Mouse (Mus musculus) hindbrain, embryonic 11.5 days (tissue): ENCODE results near the gene Sema7a. TPM values are rescaled to one million over a fixed set of nuclear protein-coding genes. Genes with fewer than 3 reads are reported as not detected.

Experiments used
- ATAC-seq: fragments of 200-750 bp; cut with Nextera tagmentation; 2 replicates; pipeline ENCODE4 v1.8.0; 2017; ENCODE audit warnings: mild to moderate bottlenecking, moderate TSS enrichment, moderate library complexity; ENCODE audit not compliant: low FRiP score
- DNase-seq: peaks from one replicate; pipeline ENCODE4 v3.0.0-alpha.2; 2015; ENCODE audit warnings: low spot score
- H3K27ac ChIP-seq: fragments of 300-500 bp; sonication (generic); 2 replicates; pipeline ENCODE4 v1.5.1; 2014; ENCODE audit warnings: mild to moderate bottlenecking, low read depth, low read length
- H3K27me3 ChIP-seq: fragments of 300-500 bp; sonication (generic); 2 replicates; pipeline ENCODE4 v1.6.1; 2014; ENCODE audit warnings: mild to moderate bottlenecking, low read length, moderate library complexity, mixed read lengths; ENCODE audit not compliant: control insufficient read depth, insufficient read depth
- H3K36me3 ChIP-seq: fragments of 300-500 bp; sonication (generic); 2 replicates; pipeline ENCODE4 v1.6.1; 2014; ENCODE audit warnings: mild to moderate bottlenecking, low read length, moderate library complexity, mixed read lengths; ENCODE audit not compliant: control insufficient read depth, insufficient read depth
- H3K4me1 ChIP-seq: fragments of 300-500 bp; sonication (generic); replicated peaks from 2 replicates; pipeline ENCODE4 v1.6.1; 2014; ENCODE audit warnings: low read length, mixed read lengths; ENCODE audit not compliant: control insufficient read depth, insufficient read depth
- H3K4me2 ChIP-seq: fragments of 300-500 bp; sonication (generic); replicated peaks from 2 replicates; pipeline ENCODE4 v1.6.1; 2014; ENCODE audit warnings: mild to moderate bottlenecking, low read depth, low read length
- H3K4me3 ChIP-seq: fragments of 300-500 bp; sonication (generic); 2 replicates; pipeline ENCODE4 v1.5.1; 2014; ENCODE audit warnings: low read depth, low read length
- H3K9ac ChIP-seq: fragments of 300-500 bp; sonication (generic); 2 replicates; pipeline ENCODE4 v1.6.1; 2014; ENCODE audit warnings: low read depth, low read length
- H3K9me3 ChIP-seq: fragments of 300-500 bp; sonication (generic); 2 replicates; pipeline ENCODE4 v1.6.1; 2016; ENCODE audit warnings: low read length; ENCODE audit not compliant: control insufficient read depth
- WGBS: fragments of 180-500 bp; shearing (Covaris S2); extraction: QIAGEN DNeasy Blood & Tissue Kit; methylation state at CpG from one replicate; pipeline ENCODE4 v1.1.7; 2014; 5-methylcytosine and 5-hydroxymethylcytosine counted together
- polyA plus RNA-seq: library from polyadenylated mRNA; unstranded; fragments of >200 nt; fragmentation: Nextera tagmentation; extraction: Ambion mirVana; gene quantifications from 2 replicates; pipeline ENCODE4 v1.2.1, GENCODE M21; 2014

Sema7a gene
- 2.0 and 3.6 TPM in 2 replicates for polyA plus RNA-seq

- Histone ChIP-seq H3K36me3 (no peaks in the 10 kb centered on the region), H3K9me3 (no peaks in the 10 kb centered on the region), H3K4me3 (peak within 1 kb of the TSS; percentile 84), H3K27ac (peak within 1 kb of the TSS; percentile 86), H3K27me3 (peaks cover 25% of the 10 kb centered on the region), H3K4me2 (peak within 1 kb of the TSS; percentile 97), H3K9ac (peak within 1 kb of the TSS; percentile 84), H3K4me1 (0 out of 2 replicates have a peak, but pooled peaks cover 6% of the 10 kb centered on the region)
- DNase-seq (peak; percentile 84), ATAC-seq (peak; percentile 83)
- WGBS, result 2% methylated on average over 28 of the region's 60 CpGs
Measured at GRCm38 (mm10) chr9:57939431-57940348, at the start of gene Sema7a. Sema7a (plus strand) TSS chr9:57940112.

DNA sequence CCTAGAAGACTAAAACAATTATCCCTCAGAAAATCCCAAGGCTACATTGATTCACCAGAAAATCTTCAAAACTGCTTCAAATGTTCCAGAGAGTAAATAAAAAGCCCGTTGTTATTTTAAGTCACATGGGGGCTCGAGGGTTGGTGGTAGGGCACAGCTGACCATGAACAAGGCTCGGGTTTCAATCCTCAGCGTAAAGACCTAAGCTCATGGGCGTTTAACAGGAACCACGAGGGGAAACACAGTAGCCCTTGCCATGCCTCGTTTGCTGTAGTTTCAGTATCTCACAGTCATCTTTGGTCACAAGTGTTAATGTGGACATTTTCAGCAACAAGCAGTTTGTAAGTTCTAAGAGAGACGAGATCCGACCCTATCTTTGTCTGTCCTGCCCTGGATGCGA, 39.4 kb upstream of the Sema7a start:
- WGBS, result 51% methylated on average over 10 of the region's 10 CpGs
- Histone ChIP-seq H3K27ac (no peak overlapping the region), H3K27me3 (no peaks in the 10 kb centered on the region), H3K36me3 (no peaks in the 10 kb centered on the region), H3K9ac (no peak overlapping the region), H3K9me3 (no peaks in the 10 kb centered on the region), H3K4me3 (no peak overlapping the region), H3K4me2 (no peak overlapping the region), H3K4me1 (0 out of 2 replicates have a peak, but pooled peaks cover 4% of the 10 kb centered on the region)
- ATAC-seq, result no peak
- DNase-seq, result no peak

GRCm38 (mm10) chr9:57901197-57901596, 38.7 kb upstream of the Sema7a start:
- Histone ChIP-seq H3K4me3 (no peak overlapping the region), H3K9me3 (no peaks in the 10 kb centered on the region), H3K27me3 (no peaks in the 10 kb centered on the region), H3K9ac (no peak overlapping the region; the same call in 1 of the 2 replicates), H3K4me1 (0 out of 2 replicates have a peak, but pooled peaks cover 4% of the 10 kb centered on the region), H3K27ac (peak overlapping the region; percentile 49; the same call in 1 of the 2 replicates), H3K4me2 (no peak overlapping the region), H3K36me3 (no peaks in the 10 kb centered on the region)
- WGBS, result 31% methylated on average over 9 of the region's 9 CpGs
- DNase-seq, result peak; percentile 30
- ATAC-seq, result peak; percentile 27; the same call in 1 of the 2 replicates

GRCm38 (mm10) chr9:57901601-57902000, 38.3 kb upstream of the Sema7a start:
- H3K4me2 ChIP-seq, result no peak overlapping the region
- 0 out of 2 replicates have a peak, but pooled peaks cover 4% of the 10 kb centered on the region for H3K4me1 ChIP-seq
- H3K9me3 ChIP-seq, result no peaks in the 10 kb centered on the region
- peak overlapping the region; percentile 49; the same call in 1 of the 2 replicates for H3K27ac ChIP-seq
- WGBS, result 43% methylated on average over 3 of the region's 3 CpGs
- H3K4me3 ChIP-seq, result no peak overlapping the region
- H3K27me3 ChIP-seq, result no peaks in the 10 kb centered on the region
- H3K9ac ChIP-seq, result no peak overlapping the region; the same call in 1 of the 2 replicates
- H3K36me3 ChIP-seq, result no peaks in the 10 kb centered on the region
- ATAC-seq, result no peak; the same call in 1 of the 2 replicates
- DNase-seq, result peak; percentile 31

DNA sequence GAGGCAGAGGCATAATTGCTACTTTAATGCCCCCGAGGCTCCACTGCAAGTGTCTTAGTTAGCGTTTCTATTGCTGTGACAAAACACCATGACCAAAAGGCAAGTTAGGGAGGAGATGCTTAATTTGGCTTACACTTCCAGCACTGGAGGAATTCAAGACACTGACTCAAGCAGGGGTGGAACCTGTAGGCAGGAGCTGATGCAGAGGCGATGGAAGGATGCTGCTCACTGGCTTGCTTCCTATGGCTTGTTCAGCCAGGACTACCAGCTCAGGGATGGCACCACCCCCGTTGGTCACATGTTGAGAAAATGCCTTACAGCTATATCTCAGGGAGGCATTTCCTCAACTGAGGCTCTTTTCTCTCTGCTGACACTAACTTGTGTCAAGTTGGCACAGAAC, 37.8 kb upstream of the Sema7a start:
- H3K36me3 ChIP-seq, result no peaks in the 10 kb centered on the region
- ATAC-seq (no peak), DNase-seq (peak; percentile 9)
- H3K27ac ChIP-seq, result no peak overlapping the region
- H3K9me3 ChIP-seq, result no peaks in the 10 kb centered on the region
- H3K4me1 ChIP-seq, result 0 out of 2 replicates have a peak, but pooled peaks cover 4% of the 10 kb centered on the region
- no peak overlapping the region for H3K9ac ChIP-seq
- H3K27me3 ChIP-seq, result no peaks in the 10 kb centered on the region
- no peak overlapping the region for H3K4me2 ChIP-seq
- no peak overlapping the region for H3K4me3 ChIP-seq
- WGBS, result 73% methylated on average over 4 of the region's 4 CpGs

DNA sequence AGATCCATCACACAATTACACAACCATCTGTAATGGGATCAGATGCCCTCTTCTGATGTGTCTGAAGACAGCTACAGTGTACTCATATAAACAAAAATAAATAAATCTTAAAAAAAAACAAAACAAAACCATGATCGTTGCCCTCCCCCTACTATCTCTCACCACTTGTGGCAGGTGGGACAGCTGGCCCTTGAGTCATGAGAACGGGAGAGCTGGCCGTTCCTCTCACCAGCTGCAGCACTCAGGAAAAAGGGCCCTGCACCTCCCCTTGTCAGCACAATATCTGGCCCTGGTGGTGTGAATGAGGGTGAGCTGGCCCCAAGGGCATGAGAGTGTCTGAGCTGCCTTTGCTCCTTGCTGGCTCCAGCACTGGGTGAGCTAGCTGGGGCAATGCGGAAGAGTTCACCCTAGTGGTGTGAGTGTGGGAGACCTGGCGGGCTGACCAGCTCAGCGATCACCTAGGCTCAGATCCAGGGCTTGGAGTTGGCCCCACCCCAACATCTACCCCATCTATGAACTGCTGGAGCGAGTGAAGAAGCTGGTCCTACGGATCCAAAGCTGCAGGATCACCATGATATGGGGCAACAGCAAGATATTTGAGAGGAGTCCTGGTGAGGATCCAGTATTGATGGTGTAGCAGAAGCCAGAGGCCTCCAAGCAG, 36.2 kb upstream of the Sema7a start:
- Histone ChIP-seq H3K9me3 (no peaks in the 10 kb centered on the region), H3K4me3 (no peak overlapping the region), H3K27ac (no peak overlapping the region), H3K36me3 (no peaks in the 10 kb centered on the region), H3K4me1 (0 out of 2 replicates have a peak, but pooled peaks cover 4% of the 10 kb centered on the region), H3K27me3 (no peaks in the 10 kb centered on the region), H3K9ac (no peak overlapping the region), H3K4me2 (no peak overlapping the region)
- ATAC-seq (no peak), DNase-seq (no peak)
- 72% methylated on average over 8 of the region's 8 CpGs for WGBS

- ATAC-seq (no peak), DNase-seq (no peak)
- H3K27me3 ChIP-seq, result no peaks in the 10 kb centered on the region
- H3K36me3 ChIP-seq, result no peaks in the 10 kb centered on the region
- 0 out of 2 replicates have a peak, but pooled peaks cover 4% of the 10 kb centered on the region for H3K4me1 ChIP-seq
- H3K4me2 ChIP-seq, result no peak overlapping the region
- H3K9me3 ChIP-seq, result no peaks in the 10 kb centered on the region
- H3K27ac ChIP-seq, result no peak overlapping the region
- H3K4me3 ChIP-seq, result no peak overlapping the region
- WGBS, result over 99% methylated on average over 5 of the region's 5 CpGs
- no peak overlapping the region for H3K9ac ChIP-seq
Measured at GRCm38 (mm10) chr9:57904250-57904644, 35.7 kb upstream of the Sema7a start.

DNA sequence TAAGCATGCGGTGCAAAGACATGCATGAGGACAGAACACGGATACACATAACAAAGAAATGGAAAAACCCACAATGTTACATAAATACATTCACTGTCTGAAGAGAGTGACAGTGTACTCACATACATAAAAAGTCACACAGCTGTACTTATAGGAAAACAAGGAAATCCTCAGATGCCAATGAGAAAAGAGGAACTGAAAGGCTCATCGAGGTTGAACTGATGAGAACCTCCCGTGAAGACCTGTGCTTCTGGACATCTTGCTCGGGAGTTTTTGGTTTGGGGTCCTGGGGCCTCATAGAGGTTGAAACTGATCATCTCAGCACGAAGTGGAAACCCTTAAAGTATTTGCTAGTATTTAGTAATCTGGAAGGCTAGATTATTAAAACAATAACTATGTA, 32.7 kb upstream of the Sema7a start:
- H3K4me3 ChIP-seq, result no peak overlapping the region
- no peak overlapping the region for H3K9ac ChIP-seq
- no peak overlapping the region for H3K4me2 ChIP-seq
- H3K4me1 ChIP-seq, result no peaks in the 10 kb centered on the region
- WGBS, result 86% methylated on average over 6 of the region's 6 CpGs
- no peak for ATAC-seq
- no peaks in the 10 kb centered on the region for H3K27me3 ChIP-seq
- DNase-seq, result no peak
- no peak overlapping the region for H3K27ac ChIP-seq
- H3K36me3 ChIP-seq, result no peaks in the 10 kb centered on the region
- H3K9me3 ChIP-seq, result no peaks in the 10 kb centered on the region
